Mouse (Mus musculus) small intestine, adult 2 months (tissue): ENCODE results near the gene 4933407L21Rik.

Source experiments
- CTCF ChIP-seq: fragments of 200-500 bp; IDR thresholded peaks from 2 replicates; pipeline ENCODE4 v1.5.1; 2012; ENCODE audit warnings: low read depth, mild to moderate bottlenecking, control low read depth, inconsistent platforms, low read length, moderate library complexity, mixed read lengths; ENCODE audit not compliant: insufficient replicate concordance, insufficient read length; ENCODE audit errors: extremely low read depth
- POLR2A ChIP-seq: fragments of 200-500 bp; IDR thresholded peaks from 2 replicates; pipeline ENCODE4 v1.6.1; 2012; ENCODE audit warnings: low read depth, mild to moderate bottlenecking, control low read depth, inconsistent platforms, low read length, moderate library complexity

DNA sequence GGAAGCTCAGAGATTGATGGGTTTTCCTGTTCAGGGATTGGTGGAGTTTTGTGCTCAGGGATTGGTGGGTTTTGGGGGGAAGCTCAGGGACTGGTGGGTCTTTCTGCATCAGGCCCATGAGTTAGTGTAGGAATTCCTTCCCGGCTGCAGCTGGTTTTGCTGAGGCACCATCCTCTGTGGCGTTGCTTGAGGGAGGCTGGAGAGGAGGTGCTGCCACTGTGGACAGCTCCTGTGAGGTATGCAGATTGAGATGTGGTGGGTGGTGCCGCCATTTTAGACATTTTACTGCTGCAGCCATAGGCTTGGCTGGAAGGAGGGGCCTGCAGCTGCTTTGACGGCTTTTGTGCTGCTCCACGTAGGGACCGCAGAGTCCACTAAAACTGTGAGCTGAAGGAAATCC lies 1.1 kb downstream of the 4933407L21Rik start:
- TF ChIP-seq CTCF: no peak
- TF ChIP-seq POLR2A: no peak
